Mouse (Mus musculus): ENCODE data around the gene Kcnk18.

GRCm38 (mm10) chr19:59276354-59276753 is 57.3 kb downstream of the Kcnk18 start:
- no peak for TF ChIP-seq POLR2A (IDR thresholded peaks at IDR 0.05; ENCODE audit: control insufficient read depth, low read depth, low read length)
- TF ChIP-seq CTCF (IDR thresholded peaks at IDR 0.05; ENCODE audit: control insufficient read depth, insufficient read depth, insufficient replicate concordance, low read depth, low read length): no peak
